26 mouse cellular contexts compared by ENCODE assay signal in genomic region chr12:57340111-57340510, GRCm38 (mm10).
"Had no signal": no experiment of that assay in that cellular context is flagged by ENCODE, and none has a peak within 500 bp of the region (broad histone marks: within the 10 kb centered on the region; RNA-seq: fewer than 3 reads in every experiment).

No protein-coding gene starts in this region.

- DNase-seq: cerebellum, postnatal 10 days; cerebellum, postnatal 14 days; cerebellum, postnatal 25 days; cerebellum, postnatal 36 days; embryo, embryonic 11 days; forebrain, postnatal 0 days; gastrocnemius, adult 2 months; gastrocnemius, postnatal 10 days; gastrocnemius, postnatal 14 days; gastrocnemius, postnatal 25 days; gastrocnemius, postnatal 36 days; heart, adult 11 months; heart, adult 18-20 months; heart, adult 2 months had no signal

- H3K4me3 ChIP-seq: embryonic facial prominence, embryonic 10.5 days; embryonic facial prominence, embryonic 12.5 days; embryonic facial prominence, embryonic 13.5 days; embryonic facial prominence, embryonic 15.5 days; erythroblast, embryonic 14.5 days; forebrain, embryonic 10.5 days; forebrain, embryonic 12.5 days; forebrain, embryonic 13.5 days; forebrain, embryonic 15.5 days; gastrocnemius, adult 2 months; heart, adult 2 months; heart, embryonic 10.5 days had no signal

- H3K27me3 ChIP-seq: embryonic facial prominence, embryonic 12.5 days; embryonic facial prominence, embryonic 13.5 days; embryonic facial prominence, embryonic 15.5 days; forebrain, embryonic 12.5 days; forebrain, embryonic 13.5 days; forebrain, embryonic 15.5 days had no signal

- H3K9ac ChIP-seq: embryonic facial prominence, embryonic 12.5 days; embryonic facial prominence, embryonic 13.5 days; embryonic facial prominence, embryonic 15.5 days; forebrain, embryonic 12.5 days; forebrain, embryonic 13.5 days; forebrain, embryonic 15.5 days; forebrain, postnatal 0 days had no signal

- H3K4me2 ChIP-seq: embryonic facial prominence, embryonic 12.5 days; embryonic facial prominence, embryonic 13.5 days; embryonic facial prominence, embryonic 15.5 days; forebrain, embryonic 12.5 days; forebrain, embryonic 13.5 days; forebrain, embryonic 15.5 days had no signal

- ATAC-seq: forebrain, embryonic 13.5 days; forebrain, embryonic 14.5 days; forebrain, embryonic 15.5 days; forebrain, embryonic 16.5 days; forebrain, postnatal 0 days had no signal

- H3K27ac ChIP-seq: embryonic facial prominence, embryonic 10.5 days; embryonic facial prominence, embryonic 12.5 days; embryonic facial prominence, embryonic 13.5 days; embryonic facial prominence, embryonic 15.5 days; forebrain, embryonic 10.5 days; forebrain, embryonic 12.5 days; forebrain, embryonic 13.5 days; forebrain, embryonic 15.5 days; gastrocnemius, adult 2 months; heart, adult 2 months; heart, embryonic 10.5 days had no signal

- H3K9me3 ChIP-seq: embryonic facial prominence, embryonic 10.5 days; embryonic facial prominence, embryonic 12.5 days; embryonic facial prominence, embryonic 13.5 days; embryonic facial prominence, embryonic 15.5 days; forebrain, embryonic 10.5 days; forebrain, embryonic 12.5 days; forebrain, embryonic 13.5 days; forebrain, embryonic 15.5 days; heart, embryonic 10.5 days had no signal

- H3K4me1 ChIP-seq: embryonic facial prominence, embryonic 10.5 days; embryonic facial prominence, embryonic 12.5 days; embryonic facial prominence, embryonic 13.5 days; embryonic facial prominence, embryonic 15.5 days; forebrain, embryonic 10.5 days; forebrain, embryonic 12.5 days; forebrain, embryonic 13.5 days; forebrain, embryonic 15.5 days; heart, embryonic 10.5 days had no signal

- H3K36me3 ChIP-seq: embryonic facial prominence, embryonic 10.5 days; embryonic facial prominence, embryonic 12.5 days; embryonic facial prominence, embryonic 13.5 days; forebrain, embryonic 10.5 days; forebrain, embryonic 12.5 days; forebrain, embryonic 15.5 days; heart, embryonic 10.5 days had no signal
